Mouse (Mus musculus) MEL (cell line): ENCODE data around the gene Gas2l2. TPM values are rescaled to one million over a fixed set of nuclear protein-coding genes. Genes with fewer than 3 reads are reported as not detected.

ENCODE experiments used
- DNase-seq: peaks from one replicate; pipeline ENCODE4 v3.0.0; 2011; ENCODE audit warnings: low read depth, low spot score
- H3K27ac ChIP-seq: 2 replicates; pipeline ENCODE4 v1.5.1; 2012; ENCODE audit warnings: low read depth, mild to moderate bottlenecking, control low read depth, low read length, moderate library complexity; ENCODE audit not compliant: control insufficient read depth
- H3K27me3 ChIP-seq, 2 experiments: fragments of 150-350 bp in 1 of 2; sonication (generic) in 1 of 2; 2 replicates each; pipeline ENCODE4 v1.6.1; 2012; ENCODE audit warnings: low read length in 2 of 2, mild to moderate bottlenecking in 2 of 2, improper control_type of control experiment in 1 of 2, moderate library complexity in 1 of 2; ENCODE audit not compliant: insufficient read depth in 2 of 2, control insufficient read depth in 1 of 2
- H3K36me3 ChIP-seq, 2 experiments: 2 replicates each; pipeline ENCODE4 v1.6.1; 2012 to 2014; ENCODE audit warnings: low read length in 2 of 2, improper control_type of control experiment in 1 of 2, inconsistent platforms in 1 of 2, mild to moderate bottlenecking in 1 of 2; ENCODE audit not compliant: insufficient read depth in 2 of 2, control insufficient read depth in 1 of 2
- H3K4me1 ChIP-seq, 2 experiments: fragments of 150-350 bp in 1 of 2; sonication (generic) in 1 of 2; 2 replicates each; pipeline ENCODE4 v1.6.1; 2012; ENCODE audit warnings: low read length in 2 of 2, improper control_type of control experiment in 1 of 2, mild to moderate bottlenecking in 1 of 2; ENCODE audit not compliant: insufficient read depth in 2 of 2, control insufficient read depth in 1 of 2
- H3K4me3 ChIP-seq, 2 experiments: fragments of 150-350 bp in 1 of 2; sonication (generic) in 1 of 2; 2 replicates each; pipeline ENCODE4 v1.5.1; 2012; ENCODE audit warnings: low read depth in 2 of 2, low read length in 2 of 2, mild to moderate bottlenecking in 2 of 2, moderate library complexity in 2 of 2, control low read depth in 1 of 2, improper control_type of control experiment in 1 of 2; ENCODE audit not compliant: control insufficient read depth in 1 of 2, insufficient read depth in 1 of 2
- H3K79me2 ChIP-seq: 2 replicates; pipeline ENCODE4 v1.6.1; 2012; ENCODE audit warnings: mild to moderate bottlenecking, low read length, moderate library complexity; ENCODE audit not compliant: control insufficient read depth, poor library complexity, insufficient read depth
- H3K9ac ChIP-seq: 2 replicates; pipeline ENCODE4 v1.6.1; 2012; ENCODE audit warnings: low read depth, mild to moderate bottlenecking, control low read depth, low read length, moderate library complexity; ENCODE audit not compliant: control insufficient read depth, poor library complexity, severe bottlenecking
- H3K9me3 ChIP-seq: fragments of 150-350 bp; sonication (generic); replicated peaks from 2 replicates; pipeline ENCODE4 v1.6.1; 2012; ENCODE audit warnings: mild to moderate bottlenecking, low read length, improper control_type of control experiment, moderate library complexity; ENCODE audit not compliant: insufficient read depth
- BHLHE40 ChIP-seq: IDR thresholded peaks from 2 replicates; pipeline ENCODE4 v1.6.1; 2012; ENCODE audit warnings: low read depth, mild to moderate bottlenecking, inconsistent platforms, low read length, improper control_type of control experiment, borderline replicate concordance
- CHD1 ChIP-seq: IDR thresholded peaks from 2 replicates; pipeline ENCODE4 v1.6.1; 2012; ENCODE audit warnings: low read depth, mild to moderate bottlenecking, inconsistent platforms, low read length, improper control_type of control experiment
- CTCF ChIP-seq, 3 experiments: IDR thresholded peaks in 2 of 3; conservative IDR thresholded peaks in 1 of 3; 2 replicates each; pipeline ENCODE4 v1.5.1; 2011 to 2012; ENCODE audit warnings: low read length in 3 of 3, low read depth in 2 of 3, mild to moderate bottlenecking in 2 of 3, improper control_type of control experiment in 1 of 3, inconsistent platforms in 1 of 3, mixed read lengths in 1 of 3, moderate library complexity in 1 of 3; ENCODE audit not compliant: control insufficient read depth in 1 of 3, insufficient read depth in 1 of 3, poor library complexity in 1 of 3, severe bottlenecking in 1 of 3
- ELF1 ChIP-seq: IDR thresholded peaks from 2 replicates; pipeline ENCODE4 v1.6.1; 2014; ENCODE audit warnings: low read depth, mild to moderate bottlenecking, inconsistent platforms, low read length, improper control_type of control experiment, moderate library complexity
- EP300 ChIP-seq, 2 experiments: IDR thresholded peaks; 2 replicates each; pipeline ENCODE4 v1.6.1; 2011; ENCODE audit warnings: improper control_type of control experiment in 2 of 2, low read length in 2 of 2, low read depth in 1 of 2, mild to moderate bottlenecking in 1 of 2
- GABPA ChIP-seq: IDR thresholded peaks from 2 replicates; pipeline ENCODE4 v1.6.1; 2012; ENCODE audit warnings: low read depth, mild to moderate bottlenecking, inconsistent platforms, low read length, improper control_type of control experiment, moderate library complexity
- GATA1 ChIP-seq: IDR thresholded peaks from 2 replicates; pipeline ENCODE4 v1.6.1; 2011; ENCODE audit warnings: low read depth, low read length, improper control_type of control experiment
- HCFC1 ChIP-seq: IDR thresholded peaks from 2 replicates; pipeline ENCODE4 v1.6.1; 2012; ENCODE audit warnings: low read depth, mild to moderate bottlenecking, inconsistent platforms, low read length, improper control_type of control experiment, moderate library complexity
- MAX ChIP-seq: IDR thresholded peaks from 2 replicates; pipeline ENCODE4 v1.6.1; 2011; ENCODE audit warnings: low read length, improper control_type of control experiment
- MEF2A ChIP-seq: IDR thresholded peaks from 2 replicates; pipeline ENCODE4 v1.6.1; 2014; ENCODE audit warnings: low read depth, mild to moderate bottlenecking, inconsistent platforms, low read length, improper control_type of control experiment; ENCODE audit not compliant: poor library complexity, insufficient replicate concordance, severe bottlenecking; ENCODE audit errors: extremely low read depth
- MXI1 ChIP-seq: IDR thresholded peaks from 2 replicates; pipeline ENCODE4 v1.6.1; 2011; ENCODE audit warnings: mild to moderate bottlenecking, low read depth, low read length, improper control_type of control experiment
- MYC ChIP-seq: IDR thresholded peaks from 2 replicates; pipeline ENCODE4 v1.6.1; 2011; ENCODE audit warnings: low read depth, mild to moderate bottlenecking, low read length, improper control_type of control experiment, moderate library complexity
- NELFE ChIP-seq: IDR thresholded peaks from 2 replicates; pipeline ENCODE4 v1.6.1; 2011; ENCODE audit warnings: low read depth, low read length, improper control_type of control experiment
- POLR2A ChIP-seq, 2 experiments: IDR thresholded peaks; 2 replicates each; pipeline ENCODE4 v1.6.1; 2011 to 2012; ENCODE audit warnings: low read length in 2 of 2, mild to moderate bottlenecking in 2 of 2, control low read depth in 1 of 2, improper control_type of control experiment in 1 of 2, low read depth in 1 of 2, moderate library complexity in 1 of 2; ENCODE audit not compliant: control insufficient read depth in 1 of 2, insufficient read depth in 1 of 2, poor library complexity in 1 of 2
- POLR2AphosphoS2 ChIP-seq: IDR thresholded peaks from 2 replicates; pipeline ENCODE4 v1.6.1; 2011; ENCODE audit warnings: low read length, improper control_type of control experiment
- RCOR1 ChIP-seq: IDR thresholded peaks from 2 replicates; pipeline ENCODE4 v1.6.1; 2012; ENCODE audit warnings: low read depth, mild to moderate bottlenecking, inconsistent platforms, low read length, improper control_type of control experiment
- SIN3A ChIP-seq: IDR thresholded peaks from 2 replicates; pipeline ENCODE4 v1.6.1; 2012; ENCODE audit warnings: low read length, improper control_type of control experiment, inconsistent platforms
- USF1 ChIP-seq: IDR thresholded peaks from 2 replicates; pipeline ENCODE4 v1.6.1; 2014; ENCODE audit warnings: low read depth, mild to moderate bottlenecking, inconsistent platforms, low read length, improper control_type of control experiment, moderate library complexity
- USF2 ChIP-seq, 2 experiments: IDR thresholded peaks; 2 replicates each; pipeline ENCODE4 v1.6.1; 2011 to 2012; ENCODE audit warnings: improper control_type of control experiment in 2 of 2, low read length in 2 of 2, borderline replicate concordance in 1 of 2, inconsistent platforms in 1 of 2, low read depth in 1 of 2, mild to moderate bottlenecking in 1 of 2; ENCODE audit not compliant: insufficient read depth in 1 of 2
- ZC3H11A ChIP-seq: IDR thresholded peaks from 2 replicates; pipeline ENCODE4 v1.6.1; 2012; ENCODE audit warnings: low read depth, mild to moderate bottlenecking, inconsistent platforms, low read length, improper control_type of control experiment
- ZNF384 ChIP-seq: IDR thresholded peaks from 2 replicates; pipeline ENCODE4 v1.6.1; 2012; ENCODE audit warnings: low read depth, mild to moderate bottlenecking, inconsistent platforms, low read length, improper control_type of control experiment
- polyA plus RNA-seq, 2 experiments: library from polyadenylated mRNA; stranded (reverse) in 1 of 2; unstranded in 1 of 2; fragments of >175 nt in 1 of 2; fragments of >200 nt in 1 of 2; gene quantifications; 2 replicates each; pipeline versions ENCODE4 v1.2.1 to v1.2.4; 2012; ENCODE audit warnings: low replicate concordance in 2 of 2, low read depth in 1 of 2; ENCODE audit not compliant: insufficient read length in 2 of 2, insufficient read depth in 1 of 2, missing spikeins in 1 of 2
- total RNA-seq: library from RNA; depleted of rRNA; stranded (reverse); fragments of 300-350 nt; gene quantifications from 2 replicates; pipeline ENCODE4 v1.2.3, GENCODE M21; 2012

Gene Gas2l2
- total and polyA plus RNA-seq, 3 experiments = not detected

DNA sequence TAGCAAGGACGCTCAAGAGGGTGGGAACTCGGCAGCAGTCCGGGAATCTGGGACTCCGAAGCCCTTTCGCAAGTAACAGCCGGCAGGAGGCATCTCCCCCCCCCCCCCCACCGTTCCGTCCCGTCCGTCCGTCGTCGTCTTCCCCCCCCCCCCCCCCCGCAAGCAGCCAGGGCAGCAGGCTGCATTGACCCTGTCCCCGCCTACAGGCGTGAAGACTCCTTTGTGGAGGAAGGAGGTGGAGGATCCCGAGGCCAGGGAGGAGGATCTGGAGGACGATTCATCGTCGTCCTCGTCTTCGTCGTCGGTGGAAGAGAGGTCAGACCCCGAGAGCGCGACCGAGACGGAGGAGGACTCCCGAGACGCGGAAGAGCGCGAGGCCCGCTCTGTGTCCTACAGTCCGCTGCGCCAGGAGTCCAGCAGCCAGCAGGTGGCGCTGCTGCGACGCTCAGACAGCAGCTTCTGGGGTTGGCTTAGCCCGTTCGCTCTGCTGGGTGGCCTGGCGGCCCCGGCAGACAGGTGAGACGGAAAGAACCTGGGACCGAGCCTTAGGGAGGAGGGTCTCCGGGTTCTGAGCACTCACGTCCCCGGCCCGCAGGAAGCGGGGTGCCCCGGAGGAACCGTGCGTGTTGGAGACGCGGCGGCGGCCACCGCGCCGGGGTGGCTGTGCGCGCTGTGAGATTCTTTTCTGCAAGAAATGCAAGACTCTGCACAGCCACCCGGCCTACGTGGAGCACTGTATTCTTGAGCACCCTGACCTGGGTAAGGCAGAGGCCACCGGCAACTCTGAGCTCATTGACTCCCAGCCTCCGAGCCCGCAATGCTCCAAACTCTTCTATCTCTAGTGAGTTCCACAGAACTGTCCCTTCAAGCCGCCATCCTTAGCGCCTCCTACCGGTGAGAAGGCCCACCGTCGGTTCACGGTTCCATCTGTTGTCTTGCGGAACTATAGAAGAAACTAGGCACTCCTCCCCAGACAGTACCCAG, 11.1 kb upstream of the Gas2l2 start (continued):
- TF ChIP-seq MEF2A (peak; percentile 32; the same call in 1 of the 2 replicates), CTCF (IDR thresholded peaks at IDR 0.05 in 2 of 3, conservative IDR thresholded peaks at IDR 0.05 in 1 of 3; ENCODE audit: control insufficient read depth in 1 of 3, insufficient read depth in 1 of 3, low read depth in 2 of 3, low read length in 3 of 3, poor library complexity in 1 of 3, severe bottlenecking in 1 of 3) (peak; percentile 86 to 99 (median 98)), GATA1 (no peak), MAX (peak; percentile 76), MYC (no peak), MXI1 (peak; percentile 60; the same call in 1 of the 2 replicates), ZC3H11A (peak; percentile 68), GABPA (0 out of 2 replicates have a peak, but pooled peaks have one; percentile 38), USF2 (IDR thresholded peaks at IDR 0.05; ENCODE audit: borderline replicate concordance in 1 of 2, insufficient read depth in 1 of 2, low read depth in 1 of 2, low read length in 2 of 2) (no peak), CHD1 (no peak), BHLHE40 (no peak; the same call in 1 of the 2 replicates), POLR2A (IDR thresholded peaks at IDR 0.05; ENCODE audit: control insufficient read depth in 1 of 2, insufficient read depth in 1 of 2, low read depth in 1 of 2, low read length in 2 of 2, poor library complexity in 1 of 2) (no peak; a peak in 1 of 4 replicates), EP300 (IDR thresholded peaks at IDR 0.05; ENCODE audit: low read depth in 1 of 2, low read length in 2 of 2) (peak in 1 of 2 experiments; percentile 21; a peak in 1 of 4 replicates), POLR2AphosphoS2 (no peak), SIN3A (peak; percentile 56), ZNF384 (no peak), USF1 (no peak), NELFE (peak; percentile 49)
- TF ChIP-seq, all 39 proteins: peak for 21

DNA sequence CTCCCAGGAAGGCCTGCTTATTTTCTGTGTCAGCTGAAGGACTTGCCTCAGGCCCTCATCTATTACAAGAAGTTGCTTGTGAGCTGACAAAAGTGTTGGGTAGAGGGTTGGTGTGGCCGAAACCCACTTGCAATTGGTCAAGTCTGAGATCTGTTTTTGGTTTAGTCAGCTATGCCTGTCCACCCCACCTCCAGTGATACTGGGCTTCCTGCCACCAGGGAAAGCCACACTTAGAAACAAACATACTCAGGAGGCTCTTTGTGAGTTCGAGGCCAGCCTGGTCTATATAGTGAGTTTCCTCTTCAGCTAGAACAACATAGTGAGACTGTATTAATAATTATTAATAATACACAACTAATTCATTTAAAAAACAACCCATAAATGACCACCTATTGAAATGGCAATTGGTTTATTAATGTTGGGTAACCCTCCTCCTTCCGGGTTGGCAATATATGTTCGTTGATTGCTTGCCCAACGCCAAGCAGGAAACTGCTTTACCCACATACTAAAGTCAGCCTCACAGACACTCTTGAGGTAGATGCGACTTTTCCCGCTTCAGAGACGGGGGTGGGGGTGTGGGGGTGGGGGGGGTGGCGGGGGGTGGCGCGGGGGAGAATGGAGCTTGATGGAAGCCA, 10.3 kb upstream of the Gas2l2 start:
- Histone ChIP-seq H3K36me3 (no peaks in the 10 kb centered on the region), H3K4me3 (peak overlapping the region in 1 of 2 experiments; percentile 82; a peak in 2 of 4 replicates), H3K27me3 (peaks cover 14% of the 10 kb centered on the region in 2 experiments), H3K9me3 (no peaks in the 10 kb centered on the region), H3K79me2 (no peaks in the 10 kb centered on the region; the same call in 1 of the 2 replicates), H3K4me1 (no peaks in the 10 kb centered on the region), H3K9ac (no peak overlapping the region), H3K27ac (no peak overlapping the region)
- peak; percentile 27; the same call in 1 of the 2 replicates for TF ChIP-seq ELF1
- no peak for TF ChIP-seq RCOR1
- TF ChIP-seq CHD1 = 0 out of 2 replicates have a peak, but pooled peaks have one; percentile 25
- no peak for TF ChIP-seq HCFC1
- peak; percentile 47 for DNase-seq
